Mouse (Mus musculus): ENCODE results near the gene Pigg. TPM values are rescaled to one million over a fixed set of nuclear protein-coding genes. Genes with fewer than 3 reads are reported as not detected.
"Not testable (repeated sequence)": the region's sequence is repeated elsewhere in the genome, so short reads cannot be mapped to it uniquely, and the experiment has no call there.

Gene Pigg
- polyA plus RNA-seq (2015; fragmentation: Nextera tagmentation; extraction: Ambion mirVana): 3.1 TPM in 2 replicates

- under 1% methylated on average over 57 of the region's 57 CpGs for WGBS (ENCODE audit: insufficient replicate concordance)
Observed at GRCm38 (mm10) chr5:108312224-108313064, at the start of gene Pigg. Gene Pigg (plus strand): TSS chr5:108312609.

DNA sequence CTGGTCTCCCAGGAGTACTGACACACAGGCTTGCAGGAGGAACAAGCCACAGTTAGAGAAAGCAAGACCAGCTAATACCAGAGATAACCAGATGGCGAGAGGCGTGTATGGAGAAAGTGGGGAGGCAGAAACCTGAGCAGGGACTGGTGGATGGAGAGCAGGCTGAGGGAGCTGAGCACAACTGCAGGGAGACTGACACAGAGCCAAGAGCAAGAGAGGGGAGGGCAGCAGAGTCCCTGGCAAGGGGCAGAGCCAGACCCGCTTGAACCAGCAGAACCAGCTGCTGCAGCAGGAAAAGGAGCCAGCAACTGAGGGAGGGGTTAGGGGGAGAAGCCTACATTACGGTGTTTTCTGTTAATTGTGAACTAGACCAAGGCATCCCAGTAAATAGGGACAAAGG is 49.7 kb upstream of the Pigg start:
- peak overlapping the region; percentile 57 for H3K27ac ChIP-seq (replicated peaks)
- H3K9ac ChIP-seq: no peak overlapping the region; the same call in 1 of the 2 replicates
- H3K4me1 ChIP-seq (replicated peaks): peaks cover 54% of the 10 kb centered on the region
- no peaks in the 10 kb centered on the region for H3K36me3 ChIP-seq (replicated peaks)
- no peak overlapping the region for H3K4me3 ChIP-seq (replicated peaks)
- no peaks in the 10 kb centered on the region for H3K27me3 ChIP-seq
- WGBS (ENCODE audit: insufficient replicate concordance): 24% methylated on average over 4 of the region's 4 CpGs
- peak; percentile 77 for ATAC-seq (ENCODE audit: insufficient read depth)
- peak overlapping the region; percentile 36 for H3K4me2 ChIP-seq
- H3K9me3 ChIP-seq (replicated peaks): no peaks in the 10 kb centered on the region

More at GRCm38 (mm10) chr5:108312224-108313064, at the start of gene Pigg:
- peak; percentile 99 for ATAC-seq (ENCODE audit: insufficient read depth)
- peak within 1 kb of the TSS; percentile 85 for H3K4me3 ChIP-seq (replicated peaks)
- peak within 1 kb of the TSS; percentile 80 for H3K9ac ChIP-seq
- H3K36me3 ChIP-seq (replicated peaks): 0 out of 2 replicates have a peak, but pooled peaks cover under 1% of the 10 kb centered on the region
- peak within 1 kb of the TSS; percentile 90 for H3K4me2 ChIP-seq
- no peaks in the 10 kb centered on the region for H3K27me3 ChIP-seq
- no peaks in the 10 kb centered on the region for H3K9me3 ChIP-seq (replicated peaks)
- H3K27ac ChIP-seq (replicated peaks): peak within 1 kb of the TSS; percentile 84
- H3K4me1 ChIP-seq (replicated peaks): peaks cover 13% of the 10 kb centered on the region

GRCm38 (mm10) chr5:108263785-108264184 is 48.6 kb upstream of the Pigg start:
- H3K27ac ChIP-seq (replicated peaks): peak overlapping the region; percentile 57

GRCm38 (mm10) chr5:108266990-108267389 is 45.4 kb upstream of the Pigg start:
- ATAC-seq (ENCODE audit: insufficient read depth): no peak
- peak overlapping the region; percentile 35 for H3K4me2 ChIP-seq

More at GRCm38 (mm10) chr5:108263785-108264184, 48.6 kb upstream of the Pigg start:
- peaks cover 63% of the 10 kb centered on the region for H3K4me1 ChIP-seq (replicated peaks)
- WGBS (ENCODE audit: insufficient replicate concordance): 21% methylated on average over 1 of the region's 1 CpGs
- not testable (repeated sequence) for H3K27me3 ChIP-seq; H3K4me3 ChIP-seq (replicated peaks); H3K9me3 ChIP-seq (replicated peaks); ATAC-seq (ENCODE audit: insufficient read depth); H3K4me2 ChIP-seq; H3K36me3 ChIP-seq (replicated peaks); H3K9ac ChIP-seq

DNA sequence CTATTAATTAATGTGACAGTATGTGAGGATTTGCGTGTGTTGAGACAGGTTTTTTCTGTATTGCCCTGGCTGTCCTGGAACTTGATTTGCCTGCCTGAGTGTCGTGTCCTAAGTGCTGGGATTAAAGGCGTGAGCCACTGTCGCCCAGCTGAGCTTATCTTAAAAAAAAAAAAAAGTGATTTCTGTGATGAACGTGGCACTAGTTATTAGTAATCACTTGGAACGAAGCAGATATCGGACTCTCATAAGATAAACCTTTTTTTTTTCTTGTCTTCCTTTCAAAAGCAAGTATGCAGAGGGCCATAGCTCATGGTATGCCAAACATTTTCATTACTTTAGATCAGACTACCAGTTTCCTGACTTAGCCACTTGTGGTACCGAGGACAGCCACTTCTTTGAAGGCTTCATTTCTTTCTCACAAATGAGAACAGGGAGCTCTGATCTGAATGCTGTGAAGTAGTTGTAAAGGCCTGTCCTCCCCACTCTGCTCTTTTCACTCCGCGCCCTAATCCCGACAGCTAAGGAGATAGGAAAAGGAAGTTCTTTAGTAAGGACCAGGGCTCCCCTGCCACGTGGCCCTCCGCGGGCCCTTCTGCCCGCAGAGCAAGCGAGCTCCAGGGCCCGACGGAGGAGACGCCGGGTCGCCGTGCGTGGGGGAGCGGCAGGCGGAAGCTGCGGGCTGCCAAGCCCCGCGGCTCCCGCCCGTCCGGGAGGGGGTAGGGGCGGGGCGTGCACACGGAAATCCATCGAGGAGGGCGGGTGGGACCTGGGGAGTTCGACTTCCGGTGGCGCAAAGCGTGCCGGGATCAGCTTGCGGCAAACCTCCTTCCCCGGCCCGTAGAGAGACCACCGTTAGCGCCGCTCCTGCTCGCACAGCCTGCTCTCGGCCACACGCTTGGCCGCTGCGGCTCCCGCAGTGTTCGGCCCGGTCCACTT is 44.0 kb upstream of the Pigg start, which contains the start of gene Dr1:
Gene Dr1 (plus strand): TSS at position 771 of the 936 bp plus-strand sequence.
- Histone ChIP-seq H3K4me2 (peak within 1 kb of the TSS; percentile 86), H3K4me3 (replicated peaks) (peak within 1 kb of the TSS; percentile 87), H3K27me3 (no peaks in the 10 kb centered on the region), H3K4me1 (replicated peaks) (peaks cover 74% of the 10 kb centered on the region), H3K9ac (peak within 1 kb of the TSS; percentile 96), H3K36me3 (replicated peaks) (peaks cover 10% of the 10 kb centered on the region), H3K27ac (replicated peaks) (peak within 1 kb of the TSS; percentile 96), H3K9me3 (replicated peaks) (no peaks in the 10 kb centered on the region)
- 1% methylated on average over 55 of the region's 55 CpGs for WGBS (ENCODE audit: insufficient replicate concordance)
- ATAC-seq (ENCODE audit: insufficient read depth): peak; percentile 95

More at GRCm38 (mm10) chr5:108266990-108267389, 45.4 kb upstream of the Pigg start:
- no peak overlapping the region for H3K9ac ChIP-seq
- peaks cover 77% of the 10 kb centered on the region for H3K4me1 ChIP-seq (replicated peaks)
- H3K36me3 ChIP-seq (replicated peaks): no peaks in the 10 kb centered on the region
- H3K9me3 ChIP-seq (replicated peaks): no peaks in the 10 kb centered on the region
- no peaks in the 10 kb centered on the region for H3K27me3 ChIP-seq
- H3K27ac ChIP-seq (replicated peaks): peak overlapping the region; percentile 73
- no peak overlapping the region for H3K4me3 ChIP-seq (replicated peaks)

DNA sequence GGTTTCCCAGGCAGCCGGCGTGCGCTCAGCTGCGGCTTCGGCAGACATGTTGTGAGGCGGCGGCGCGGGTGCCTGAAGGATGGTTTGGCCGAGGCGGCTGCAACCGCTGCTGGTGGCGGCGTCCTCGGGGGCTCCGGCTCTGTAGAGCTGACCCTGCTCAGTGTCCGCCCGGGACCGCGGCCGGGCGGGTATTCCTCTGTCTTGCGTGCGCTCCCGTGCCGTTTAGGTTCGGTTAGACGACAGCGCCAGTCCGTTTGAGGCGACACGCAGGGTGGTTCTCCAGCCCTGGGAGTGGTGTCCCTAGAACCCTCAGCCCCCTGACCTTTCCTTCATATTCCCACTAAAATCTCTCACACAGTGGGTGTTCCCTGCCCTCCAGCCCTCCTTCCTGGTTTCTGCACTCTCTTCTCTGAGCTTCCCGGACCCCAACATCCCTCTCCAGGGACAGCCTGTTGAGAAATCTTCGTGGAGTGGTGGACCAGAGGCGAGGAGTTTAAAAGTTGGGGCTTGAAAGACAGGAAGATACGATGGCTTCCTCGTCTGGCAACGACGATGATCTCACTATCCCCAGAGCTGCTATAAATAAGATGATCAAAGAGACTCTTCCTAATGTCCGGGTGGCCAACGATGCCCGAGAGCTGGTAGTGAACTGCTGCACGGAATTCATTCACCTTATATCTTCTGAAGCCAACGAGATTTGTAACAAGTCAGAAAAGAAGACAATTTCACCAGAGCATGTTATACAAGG is 43.2 kb upstream of the Pigg start:
- H3K4me1 ChIP-seq (replicated peaks): peaks cover 72% of the 10 kb centered on the region
- WGBS (ENCODE audit: insufficient replicate concordance): under 1% methylated on average over 44 of the region's 44 CpGs

DNA sequence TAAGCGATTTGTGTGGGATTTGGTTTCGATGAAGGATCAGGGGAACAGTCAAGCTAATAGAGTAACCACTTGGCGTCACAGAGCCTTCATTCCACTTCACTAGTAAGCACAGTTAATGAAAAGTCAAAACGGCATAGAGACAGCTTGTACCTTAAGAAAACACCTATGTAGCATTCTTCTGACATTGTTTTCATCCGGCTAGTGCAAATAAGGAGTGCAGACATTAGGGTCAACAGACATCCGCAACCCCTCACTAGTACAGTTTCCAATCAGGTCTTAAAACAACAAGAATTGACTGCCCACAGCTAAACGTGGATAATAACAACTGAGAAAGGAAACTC is 42.6 kb upstream of the Pigg start:
- peaks cover 19% of the 10 kb centered on the region for H3K36me3 ChIP-seq (replicated peaks)
- H3K4me2 ChIP-seq: peak overlapping the region; percentile 86
- no peaks in the 10 kb centered on the region for H3K9me3 ChIP-seq (replicated peaks)
- whole genome bisulfite sequencing (ENCODE audit: insufficient replicate concordance): 2% methylated on average over 7 of the region's 7 CpGs
- peak overlapping the region; percentile 96 for H3K27ac ChIP-seq (replicated peaks)
- no peaks in the 10 kb centered on the region for H3K27me3 ChIP-seq
- no peak for ATAC-seq (ENCODE audit: insufficient read depth)
- H3K4me1 ChIP-seq (replicated peaks): peaks cover 69% of the 10 kb centered on the region
- H3K4me3 ChIP-seq (replicated peaks): peak overlapping the region; percentile 87
- H3K9ac ChIP-seq: peak overlapping the region; percentile 96

More for the DNA sequence above, 43.2 kb upstream of the Pigg start:
- peak overlapping the region; percentile 96 for H3K27ac ChIP-seq (replicated peaks)
- peak; percentile 72 for ATAC-seq (ENCODE audit: insufficient read depth)
- peaks cover 16% of the 10 kb centered on the region for H3K36me3 ChIP-seq (replicated peaks)
- no peaks in the 10 kb centered on the region for H3K27me3 ChIP-seq
- peak overlapping the region; percentile 86 for H3K4me2 ChIP-seq
- H3K9me3 ChIP-seq (replicated peaks): no peaks in the 10 kb centered on the region
- H3K9ac ChIP-seq: peak overlapping the region; percentile 96
- peak overlapping the region; percentile 87 for H3K4me3 ChIP-seq (replicated peaks)

GRCm38 (mm10) chr5:108270415-108270814 is 42.0 kb upstream of the Pigg start:
- Histone ChIP-seq H3K27me3 (no peaks in the 10 kb centered on the region), H3K36me3 (replicated peaks) (peaks cover 24% of the 10 kb centered on the region), H3K4me1 (replicated peaks) (peaks cover 62% of the 10 kb centered on the region), H3K9me3 (replicated peaks) (no peaks in the 10 kb centered on the region), H3K4me3 (replicated peaks) (peak overlapping the region; percentile 87), H3K27ac (replicated peaks) (peak overlapping the region; percentile 96), H3K4me2 (peak overlapping the region; percentile 86), H3K9ac (peak overlapping the region; percentile 96)
- ATAC-seq (ENCODE audit: insufficient read depth): no peak
- WGBS (ENCODE audit: insufficient replicate concordance): 4% methylated on average over 9 of the region's 9 CpGs

- H3K27me3 ChIP-seq; H3K9ac ChIP-seq; H3K9me3 ChIP-seq (replicated peaks); H3K27ac ChIP-seq (replicated peaks); ATAC-seq (ENCODE audit: insufficient read depth): not testable (repeated sequence)
- H3K4me3 ChIP-seq (replicated peaks): peak overlapping the region; percentile 87
- H3K4me1 ChIP-seq (replicated peaks): peaks cover 53% of the 10 kb centered on the region
- H3K4me2 ChIP-seq: peak overlapping the region; percentile 86
- 69% methylated on average over 6 of the region's 6 CpGs for WGBS (ENCODE audit: insufficient replicate concordance)
- H3K36me3 ChIP-seq (replicated peaks): peaks cover 30% of the 10 kb centered on the region
Observed at GRCm38 (mm10) chr5:108271345-108271744, 41.1 kb upstream of the Pigg start.

DNA sequence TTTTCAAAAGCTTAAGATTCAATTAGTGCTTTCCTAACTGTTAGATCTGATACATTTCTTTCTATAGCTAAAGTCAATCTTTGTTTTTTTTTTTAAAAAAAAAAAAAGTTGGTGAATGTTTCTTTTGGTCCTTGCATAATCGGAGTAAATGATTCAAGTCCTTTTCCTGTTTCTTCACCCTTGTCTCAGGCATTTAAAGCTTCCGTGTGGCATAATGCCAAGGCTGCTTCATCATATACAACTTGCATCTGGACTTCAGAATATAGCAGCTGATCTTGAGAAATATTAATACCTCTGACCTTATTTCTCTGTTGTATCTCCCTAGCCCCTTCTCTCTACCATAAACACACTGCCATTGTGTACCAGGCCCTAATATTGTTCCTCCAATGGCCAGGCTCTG is 25.5 kb upstream of the Pigg start:
- Histone ChIP-seq H3K4me1 (replicated peaks) (no peaks in the 10 kb centered on the region), H3K27me3 (no peaks in the 10 kb centered on the region), H3K27ac (replicated peaks) (no peak overlapping the region), H3K4me2 (no peak overlapping the region), H3K4me3 (replicated peaks) (no peak overlapping the region), H3K36me3 (replicated peaks) (0 out of 2 replicates have a peak, but pooled peaks cover 3% of the 10 kb centered on the region), H3K9ac (no peak overlapping the region), H3K9me3 (replicated peaks) (0 out of 2 replicates have a peak, but pooled peaks cover 3% of the 10 kb centered on the region)
- ATAC-seq (ENCODE audit: insufficient read depth): no peak
- 62% methylated on average over 2 of the region's 2 CpGs for WGBS (ENCODE audit: insufficient replicate concordance)
